Mouse (Mus musculus) layer of hippocampus, adult 11-12 months (tissue): ENCODE data around the gene Nin.

Source experiments
- DNase-seq: peaks from one replicate; pipeline ENCODE4 v3.0.0; 2022; ENCODE audit warnings: low spot score

Gene Nin

DNA sequence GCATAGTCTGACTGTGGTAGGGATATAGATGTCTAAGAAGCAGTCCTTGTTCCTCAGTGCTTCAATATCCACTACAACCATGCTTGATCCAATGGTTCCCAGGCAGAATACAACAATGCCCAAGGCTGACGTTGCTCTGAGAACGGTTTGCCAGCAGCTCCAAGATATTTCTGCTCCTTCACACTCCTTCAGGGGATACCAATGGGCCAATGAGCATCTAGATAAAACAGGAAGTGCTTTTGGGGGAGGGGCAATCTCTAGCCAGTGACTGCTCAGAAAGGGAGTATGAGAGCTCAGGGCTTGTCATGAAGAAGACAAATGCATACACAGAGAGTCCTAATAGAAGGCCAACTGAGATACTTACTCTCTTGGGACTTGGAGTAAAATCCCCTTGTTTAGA, 6.0 kb upstream of the Nin start:
- DNase-seq: no peak

DNA sequence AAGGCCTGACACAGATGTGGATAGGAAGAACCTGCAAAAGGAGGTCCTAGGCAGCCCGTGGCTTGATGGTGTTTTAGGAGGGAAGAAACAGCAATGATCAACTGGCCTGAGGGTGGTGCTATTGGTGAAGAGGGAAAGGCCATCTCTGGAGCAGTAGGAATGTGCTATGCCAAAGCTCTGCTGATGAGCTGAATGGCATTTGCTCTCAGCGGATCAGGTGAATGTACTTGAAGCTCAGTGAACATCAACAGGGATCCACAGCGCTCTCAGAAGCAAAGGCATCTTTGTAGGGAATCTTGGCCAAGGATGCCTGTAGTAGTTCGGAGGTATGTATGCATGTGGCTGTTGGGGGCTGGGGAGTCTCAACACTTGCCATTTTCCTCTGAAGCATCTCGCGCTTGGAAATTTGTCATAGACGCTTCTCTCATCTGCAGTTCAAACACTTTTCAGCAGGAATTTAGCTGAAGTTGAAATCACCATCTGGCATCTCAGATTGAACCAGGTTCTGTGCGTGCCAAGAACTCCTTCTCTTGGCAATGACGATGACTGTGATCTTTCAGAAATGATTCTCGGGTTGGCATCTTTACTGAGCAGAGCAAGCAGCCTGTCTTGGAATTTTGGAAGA, 5.3 kb upstream of the Nin start:
- peak; percentile 66 for DNase-seq

DNA sequence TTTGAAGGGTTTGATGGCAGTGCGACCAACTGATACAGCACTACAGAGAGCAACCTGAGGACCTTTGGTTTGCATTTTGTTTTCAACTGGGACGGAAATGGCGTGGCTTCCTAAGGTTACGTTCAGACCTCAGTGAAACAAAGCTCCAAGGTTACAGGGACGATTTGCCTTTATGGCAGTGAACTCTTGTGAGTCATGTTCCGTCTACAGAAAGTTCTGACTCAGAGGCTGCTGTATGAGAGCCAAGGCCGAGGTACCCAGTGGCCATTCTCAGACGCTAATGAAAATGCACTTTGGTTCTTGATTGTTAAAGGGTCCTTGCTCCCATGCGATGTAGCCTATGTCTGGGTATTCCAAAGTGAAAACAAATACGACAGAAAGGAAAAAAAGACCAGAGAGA, 3.6 kb upstream of the Nin start:
- DNase-seq: no peak

DNA sequence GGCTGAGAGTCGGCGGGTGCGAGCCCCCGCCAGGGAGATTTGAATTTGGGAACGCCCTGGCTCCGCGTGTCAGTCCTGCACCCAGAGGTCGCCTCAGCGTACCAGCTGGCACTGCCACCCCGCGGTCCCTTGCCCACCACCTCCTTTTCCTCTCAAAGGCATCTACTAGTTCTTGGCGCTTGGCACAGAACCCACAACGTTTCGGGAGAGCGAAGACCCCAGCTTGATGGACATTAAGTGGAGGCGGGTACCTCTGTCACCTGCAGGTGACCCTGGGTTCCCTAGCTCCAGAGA, 1.5 kb downstream of the Nin start:
- DNase-seq: no peak

DNA sequence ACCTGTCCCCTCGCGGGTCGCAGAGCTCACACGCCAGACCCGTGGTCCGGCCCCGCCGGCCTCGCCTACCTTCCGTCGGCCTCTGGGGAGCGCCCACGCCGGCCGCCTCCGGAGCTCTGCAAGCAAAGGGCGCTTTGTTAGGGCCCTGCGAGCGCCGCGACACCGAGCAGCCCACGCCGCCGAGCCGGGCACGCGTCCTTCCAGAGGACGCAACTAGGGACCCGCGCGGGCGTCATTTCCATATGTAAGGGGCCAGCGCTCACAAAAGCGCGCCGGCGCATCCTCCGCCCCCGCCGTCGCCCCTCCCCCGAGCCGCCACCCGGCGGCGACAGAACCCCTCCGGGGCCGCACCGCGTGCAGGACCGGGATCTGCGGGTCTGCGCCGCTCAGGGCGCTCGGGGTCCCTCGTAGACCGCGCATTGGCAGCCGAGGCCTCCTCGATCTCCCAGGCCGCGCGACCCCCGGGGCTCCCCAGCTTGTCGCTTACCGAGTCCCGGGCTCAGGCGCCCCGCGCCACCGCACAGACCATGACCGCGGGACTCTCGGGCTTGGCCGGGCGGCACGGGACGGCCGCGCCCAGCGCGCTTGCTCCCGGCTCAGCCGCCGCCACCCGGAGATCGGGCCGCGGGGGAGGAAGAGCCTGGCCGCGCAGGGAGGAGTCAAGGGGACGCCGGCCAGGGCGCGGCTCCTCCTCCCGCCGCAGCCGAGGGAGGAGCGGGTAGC, 2.0 kb downstream of the Nin start:
- DNase-seq: peak; percentile 59

DNA sequence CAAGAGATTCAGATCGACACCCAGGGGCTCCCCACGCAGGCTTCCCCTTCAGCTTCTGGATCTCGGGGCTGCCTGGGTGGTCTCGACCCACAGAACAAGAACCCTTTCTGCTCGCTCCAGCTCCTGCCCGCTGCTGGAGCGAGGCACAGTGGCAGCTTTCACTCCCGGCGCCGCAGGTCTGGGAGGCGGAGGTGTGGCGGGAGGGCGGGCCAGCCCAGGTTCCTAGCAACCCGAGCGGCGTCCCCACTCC, 2.5 kb downstream of the Nin start:
- no peak for DNase-seq

DNA sequence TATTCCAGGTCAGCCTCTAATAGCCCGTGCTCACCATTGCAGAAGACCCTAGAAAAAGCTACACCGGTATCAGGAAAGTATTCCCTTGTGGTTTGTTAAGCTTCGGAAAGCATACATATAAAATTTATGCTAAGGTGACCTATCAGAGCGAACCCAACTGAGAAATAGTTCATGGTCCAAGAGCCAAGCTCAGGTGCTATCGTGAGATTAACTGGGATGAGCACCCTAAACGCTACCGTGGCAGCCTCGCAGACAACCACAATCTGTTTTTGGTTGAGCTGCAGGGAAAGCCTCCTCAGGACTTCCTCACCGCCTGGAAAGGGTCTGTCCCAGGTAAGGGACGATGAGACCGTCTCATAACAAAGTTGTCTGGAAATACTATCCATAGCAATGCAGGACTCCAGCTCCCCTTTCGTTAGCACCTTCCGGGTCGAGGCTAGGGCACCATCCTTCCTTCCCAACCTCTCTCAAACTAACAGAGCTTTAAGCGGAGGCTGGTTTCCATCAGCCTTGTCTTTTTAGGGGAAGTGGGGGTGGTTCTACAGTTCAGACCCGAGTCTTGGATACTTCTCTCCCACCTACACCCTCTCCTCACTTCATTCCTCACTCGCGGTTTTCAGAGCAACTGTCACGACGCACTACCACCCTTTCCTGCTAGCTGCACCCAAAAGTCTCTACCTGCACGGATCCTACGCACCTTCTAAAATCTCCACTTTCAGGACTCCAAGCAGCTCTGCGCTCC, 3.0 kb downstream of the Nin start:
- DNase-seq: no peak

DNA sequence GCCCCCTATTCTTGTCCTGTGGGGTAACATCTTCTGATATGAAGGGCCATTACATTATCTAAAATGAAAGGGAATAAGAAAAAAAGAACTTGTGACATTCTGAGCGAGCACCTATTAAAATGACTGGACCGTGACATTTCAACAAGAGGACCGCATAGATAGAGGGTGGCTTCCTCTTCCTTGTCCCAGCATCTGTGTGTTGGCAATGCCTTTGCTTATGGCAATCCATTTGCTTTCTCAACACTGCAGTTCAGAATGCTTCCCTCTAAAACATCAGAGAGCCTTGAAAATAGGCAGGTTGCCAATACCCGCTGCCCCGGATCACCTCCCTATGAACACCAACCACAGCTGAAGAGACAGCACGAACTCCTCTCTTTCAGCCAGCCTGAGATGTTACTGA, 3.6 kb downstream of the Nin start:
- no peak for DNase-seq

DNA sequence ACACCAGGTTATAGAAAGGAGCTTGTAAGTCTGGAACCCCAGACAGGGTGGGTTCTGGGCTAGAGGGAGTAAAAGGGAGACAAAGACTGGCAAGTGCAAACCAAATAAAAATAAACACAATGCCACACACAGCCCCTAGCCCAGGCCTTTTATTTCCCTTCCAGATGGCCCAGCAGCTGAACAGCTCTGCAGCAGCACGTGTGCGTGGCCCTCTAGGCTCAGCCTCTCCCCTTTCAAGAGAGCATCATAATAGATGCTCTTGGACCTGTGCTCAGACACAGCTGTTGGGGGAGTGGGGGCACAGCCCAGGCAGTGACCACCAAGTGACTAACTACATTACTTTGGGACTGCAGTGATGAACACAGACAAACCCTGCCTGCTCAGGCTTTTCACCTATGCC, 5.4 kb downstream of the Nin start:
- no peak for DNase-seq

DNA sequence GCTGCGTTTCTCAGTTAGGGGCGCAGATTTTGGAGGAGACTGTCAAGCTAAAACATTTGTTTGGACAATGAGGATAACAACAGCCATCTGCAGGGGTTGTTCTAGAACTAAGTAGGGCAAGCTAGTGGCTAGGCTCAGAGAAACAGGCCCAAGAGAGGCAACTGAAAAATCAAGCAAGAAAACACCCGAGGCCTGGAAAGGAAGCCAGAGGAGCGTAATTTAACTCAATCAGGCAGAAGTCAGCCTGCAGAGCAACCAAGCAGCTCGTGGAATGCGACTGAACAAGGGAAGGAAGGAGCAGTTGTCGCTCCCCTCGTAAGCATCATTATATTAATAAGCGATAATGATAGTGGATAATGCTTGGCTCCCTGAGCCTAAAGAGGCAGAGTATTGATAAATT, 7.0 kb downstream of the Nin start:
- no peak for DNase-seq

DNA sequence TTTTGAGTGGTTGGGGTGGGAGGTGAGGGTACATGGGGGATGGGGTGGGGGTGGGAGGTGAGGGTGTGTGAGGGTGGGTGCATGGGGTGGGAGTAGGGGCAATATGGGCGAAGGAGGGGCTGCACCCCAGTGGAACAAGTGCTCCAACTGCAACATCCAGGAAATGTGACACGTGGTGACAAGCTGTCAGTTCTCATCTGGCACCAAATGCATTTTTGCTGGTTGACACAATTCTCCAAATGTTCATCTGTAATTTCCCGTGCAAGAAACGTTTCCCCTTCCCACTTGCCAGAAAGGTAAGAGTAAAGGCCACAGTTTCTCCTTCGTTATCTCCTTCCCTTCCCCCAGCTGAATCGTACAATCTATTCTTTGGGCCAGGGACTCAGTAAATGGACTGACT, 7.6 kb downstream of the Nin start:
- DNase-seq: no peak

DNA sequence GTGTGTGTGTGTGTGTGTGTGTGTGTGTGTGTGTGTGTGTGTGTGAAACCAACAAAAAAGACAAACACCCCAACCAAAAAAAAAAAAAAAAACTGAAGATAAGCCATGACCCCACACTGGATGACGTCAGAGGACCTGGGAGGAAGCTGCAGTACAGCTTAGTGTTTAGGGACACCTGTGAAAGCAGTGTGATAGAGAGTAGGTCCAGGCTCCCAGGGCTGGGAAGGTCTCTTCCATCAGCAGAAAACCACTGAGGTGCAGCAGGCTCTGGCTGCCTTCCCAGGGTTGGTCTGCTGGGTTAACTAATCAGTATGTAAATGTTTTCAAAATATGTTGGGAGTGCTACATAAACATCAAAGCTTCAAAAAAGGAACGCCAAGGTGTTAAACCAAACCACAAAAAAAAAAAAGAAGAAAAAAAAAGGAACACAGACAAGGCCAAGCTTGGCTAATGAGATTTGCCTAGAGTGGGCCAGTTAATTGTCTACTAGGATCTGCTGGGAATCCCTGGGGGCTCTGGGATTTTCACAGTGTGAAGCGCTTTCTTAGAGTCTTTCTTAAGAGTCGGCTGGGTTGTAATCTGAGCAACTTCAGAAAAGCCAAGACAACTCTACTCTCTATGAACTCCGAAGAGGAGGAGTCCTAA, 8.6 kb downstream of the Nin start:
- DNase-seq: no peak

DNA sequence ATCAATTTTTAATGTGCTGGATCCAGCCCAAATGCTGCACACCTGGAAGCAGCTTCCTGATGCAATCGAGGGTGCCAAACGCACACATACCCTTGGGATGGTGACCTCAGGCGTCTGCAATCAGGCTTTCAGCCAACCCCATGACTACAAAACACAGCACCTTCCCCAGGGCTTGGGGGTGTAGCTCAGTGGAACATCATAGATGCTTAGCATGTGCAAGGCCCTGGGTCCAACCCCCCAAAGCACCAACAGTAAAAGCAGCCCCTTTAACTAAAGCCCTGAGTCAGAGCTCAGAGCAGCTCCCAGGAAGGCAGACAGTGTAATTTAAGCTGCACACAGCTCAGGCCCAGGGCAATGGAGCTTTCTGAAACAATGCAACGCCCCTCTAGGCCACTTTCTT, 9.3 kb downstream of the Nin start:
- DNase-seq: no peak

DNA sequence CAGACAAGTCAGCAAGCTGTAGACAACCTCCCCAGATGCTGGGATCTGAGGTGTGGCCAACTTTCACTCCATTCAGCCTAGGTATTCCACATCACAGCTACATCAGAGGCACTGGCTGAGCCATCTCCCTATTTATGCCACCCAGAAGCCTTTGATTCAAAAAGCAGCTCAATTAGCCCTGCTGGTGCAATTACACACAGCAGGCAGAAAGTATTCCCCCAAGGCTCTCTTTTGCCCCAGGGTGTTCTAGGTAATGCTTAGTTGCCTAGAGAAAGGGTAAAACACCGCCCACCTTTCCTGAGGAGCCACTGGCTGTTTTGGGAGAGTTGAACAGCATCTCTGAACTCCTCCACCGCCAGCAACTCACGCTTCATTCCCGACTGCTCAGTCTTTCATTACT, 10.3 kb downstream of the Nin start:
- no peak for DNase-seq

DNA sequence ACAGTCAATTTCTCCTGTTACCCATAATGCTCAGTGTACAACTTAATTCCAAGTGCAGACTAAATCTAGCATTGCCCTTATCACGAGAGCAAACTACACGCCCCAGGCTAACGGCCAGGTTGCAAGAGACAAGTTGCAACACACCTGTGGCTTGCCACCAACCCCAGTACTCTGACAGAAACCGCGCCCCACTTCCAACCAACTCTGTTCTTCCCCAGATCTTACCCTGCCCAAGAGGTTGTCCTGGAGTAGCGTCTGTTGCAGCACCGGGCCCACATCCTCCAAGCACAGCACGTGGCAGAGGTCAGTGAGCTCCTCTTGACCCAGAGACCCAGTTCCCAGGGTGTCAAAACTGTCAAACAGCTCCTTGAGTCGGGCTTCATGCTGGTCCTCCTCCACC, 11.1 kb downstream of the Nin start:
- DNase-seq: no peak

DNA sequence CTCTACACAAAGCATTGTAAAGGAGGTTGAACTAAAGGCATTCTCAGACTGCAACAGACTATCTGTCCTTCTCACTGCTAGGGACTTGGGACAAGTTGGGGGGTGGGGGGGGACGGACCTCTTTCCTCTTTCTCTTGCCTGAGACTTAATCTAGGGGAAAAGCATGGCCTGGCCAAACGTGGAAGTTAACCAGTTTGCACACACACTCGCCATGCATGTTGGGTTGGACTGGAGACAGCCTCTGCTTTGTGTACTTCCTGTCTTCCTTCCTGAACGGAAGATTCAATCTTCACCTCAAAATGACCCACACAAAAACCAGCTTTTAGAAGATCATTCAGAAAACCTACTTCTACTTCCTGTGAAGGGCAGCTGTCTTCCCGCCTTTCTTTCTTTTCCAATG, 11.7 kb downstream of the Nin start:
- no peak for DNase-seq

DNA sequence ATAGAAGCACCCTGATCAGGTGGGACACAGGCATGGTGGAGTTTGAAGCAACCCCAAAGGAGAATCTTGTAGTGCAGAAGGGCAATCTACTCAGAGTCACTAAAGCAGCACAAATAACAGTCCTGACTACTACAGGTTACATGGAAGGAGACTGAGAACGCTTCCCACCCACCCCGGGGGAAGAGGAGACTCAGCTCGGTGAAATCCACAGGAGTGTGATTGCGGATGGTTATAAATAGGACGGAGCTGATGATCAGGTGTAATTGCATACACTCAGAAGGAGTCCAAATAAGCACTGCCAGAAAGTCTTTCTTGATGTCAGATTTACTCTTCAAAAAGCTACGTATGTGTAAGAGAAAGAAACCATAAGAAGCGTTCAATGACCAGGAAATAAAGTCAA, 15.6 kb downstream of the Nin start:
- DNase-seq: no peak

DNA sequence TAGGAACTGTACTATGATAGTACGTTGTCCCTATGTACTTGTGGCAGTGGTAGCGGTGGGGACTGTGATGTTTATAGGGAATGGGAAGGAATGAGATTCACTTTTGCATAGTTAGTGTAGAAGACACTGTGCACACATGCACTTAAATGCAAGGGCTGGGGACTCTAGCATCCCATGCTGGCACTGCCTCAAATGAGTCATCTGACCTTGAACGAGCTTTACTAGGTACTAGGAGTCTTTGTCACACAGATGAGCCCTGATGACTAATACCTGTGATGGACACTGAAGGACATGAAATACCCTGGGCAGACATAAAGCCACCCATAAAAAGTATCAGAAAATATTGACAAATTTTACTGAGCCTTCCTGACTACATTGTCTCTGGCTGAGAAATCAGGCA, 16.2 kb downstream of the Nin start:
- no peak for DNase-seq

DNA sequence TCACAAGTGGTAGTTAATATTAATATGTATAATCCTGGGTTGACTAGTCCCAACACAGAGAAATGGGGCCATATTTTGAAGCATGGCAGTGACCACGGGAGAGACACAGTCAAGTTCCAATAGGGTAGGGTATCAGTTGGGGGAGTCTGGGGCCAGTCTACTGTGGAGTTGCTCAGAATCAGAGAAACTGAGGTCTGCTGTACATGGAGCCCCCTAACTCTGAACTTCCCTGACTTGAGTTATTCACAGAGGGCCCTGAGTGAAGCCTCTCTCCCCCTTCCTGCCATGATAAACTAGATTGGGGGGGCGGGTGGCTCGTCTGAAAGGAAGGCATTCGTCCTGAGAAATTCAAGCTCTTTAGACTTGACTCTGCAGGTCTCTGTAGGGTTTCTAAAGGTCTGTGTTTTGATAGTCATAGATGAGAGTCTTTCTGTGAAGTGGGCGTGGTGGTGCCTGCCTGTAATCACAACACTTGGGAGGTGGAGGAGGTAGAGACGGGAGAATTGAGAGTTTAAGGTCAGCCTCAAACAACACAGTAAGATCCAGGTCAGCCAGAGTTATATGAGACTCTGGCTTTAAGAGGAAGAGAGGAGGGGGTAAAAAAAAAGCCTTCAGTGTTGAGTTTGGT, 20.1 kb downstream of the Nin start:
- DNase-seq: no peak

DNA sequence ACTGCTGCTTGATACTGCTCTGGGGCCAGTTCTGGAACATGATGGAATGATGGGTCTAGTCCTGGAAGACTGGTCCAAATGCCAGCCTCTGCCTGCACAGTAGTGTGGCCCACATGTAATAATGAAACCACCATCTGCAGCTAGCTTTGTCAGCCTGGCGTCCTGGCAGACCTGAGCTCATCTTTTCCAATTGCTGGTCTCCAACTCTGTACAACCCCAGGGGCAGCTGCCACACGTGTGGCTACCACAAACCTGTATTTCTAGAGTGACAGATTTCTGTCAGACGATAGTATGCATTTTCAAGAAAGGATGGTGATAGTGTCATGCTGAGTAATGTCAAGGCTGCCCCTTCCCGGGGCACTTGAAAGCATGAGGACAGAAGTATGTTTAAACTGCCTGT, 25.2 kb downstream of the Nin start:
- DNase-seq: no peak

DNA sequence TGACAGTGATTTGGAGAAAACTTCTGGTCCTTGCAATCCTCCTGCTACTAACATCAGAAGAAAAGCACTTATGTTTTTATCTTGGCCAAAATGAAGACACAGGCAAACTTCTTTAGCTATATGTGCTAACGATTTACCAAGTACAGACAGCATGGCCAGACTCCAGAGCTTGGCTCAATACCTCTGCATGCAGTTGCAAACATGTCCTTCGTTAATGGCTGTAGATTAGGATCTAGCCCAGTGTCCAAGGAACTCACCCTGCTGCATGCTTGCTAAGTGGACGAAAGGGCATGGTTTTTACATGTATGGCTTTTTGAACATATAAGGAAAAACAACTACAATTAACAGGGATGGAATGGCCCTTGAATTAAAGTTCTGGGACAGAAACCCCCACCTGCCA, 28.2 kb downstream of the Nin start:
- DNase-seq: no peak

DNA sequence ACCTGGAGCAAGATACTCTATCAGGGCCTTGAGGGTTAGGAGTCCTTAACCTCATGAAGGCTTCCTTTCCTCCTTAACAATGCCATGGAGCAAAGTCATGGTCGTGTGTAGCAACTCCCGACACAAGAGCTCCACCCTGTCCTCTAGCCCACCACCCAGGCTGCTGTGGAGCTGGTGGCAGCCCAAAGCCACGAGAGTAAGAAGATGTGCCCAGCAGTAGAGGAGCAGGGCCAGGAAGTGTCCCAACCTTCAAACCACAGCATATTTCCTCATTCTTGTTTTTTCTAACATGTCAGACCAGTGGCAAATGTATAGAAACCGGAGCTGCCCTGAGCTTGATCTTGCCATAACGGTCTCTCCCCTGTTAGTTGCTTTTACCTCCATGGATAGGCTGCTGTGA, 29.3 kb downstream of the Nin start:
- DNase-seq: no peak

DNA sequence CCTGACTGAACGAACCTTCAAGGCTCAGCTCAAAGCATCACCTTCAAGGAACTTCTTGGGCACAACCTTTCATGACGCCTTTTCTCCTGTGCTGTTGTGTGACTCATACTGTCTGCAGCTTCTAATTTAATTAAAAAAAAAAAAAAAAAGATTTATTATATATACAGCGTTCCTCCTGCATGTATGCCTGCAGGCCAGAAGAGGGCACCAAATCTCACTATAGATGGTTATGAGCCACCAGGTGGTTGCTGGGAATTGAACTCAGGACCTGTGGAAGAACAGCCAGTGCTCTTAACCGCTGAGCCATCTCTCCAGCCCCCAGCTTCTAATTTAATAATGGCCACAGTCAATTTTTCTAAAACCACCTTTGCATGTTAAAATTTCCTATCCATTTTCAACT, 29.8 kb downstream of the Nin start:
- no peak for DNase-seq
